Mouse (Mus musculus) adrenal gland, adult 18-20 months (tissue): ENCODE data around the gene Trim43a. TPM values are rescaled to one million over a fixed set of nuclear protein-coding genes. Genes with fewer than 3 reads are reported as not detected.
A peak's percentile ranks its signal among the peaks of the same experiment; 100 is the strongest.
"Not testable (repeated sequence)": the region's sequence is repeated elsewhere in the genome, so short reads cannot be mapped to it uniquely, and the experiment has no call there.

Experiments used
- DNase-seq, 2 experiments: peaks; one replicate each; pipeline ENCODE4 v3.0.0; 2021 to 2022; ENCODE audit warnings: low spot score in 2 of 2
- long read RNA-seq, 2 experiments: library from polyadenylated mRNA; stranded (forward); transcript quantifications; one replicate each; pipeline ENCODE4 v2.0.0; 2021
- total RNA-seq, 2 experiments: library from RNA; stranded (reverse); gene quantifications; 1 replicate in 1 of 2; 2 replicates in 1 of 2; pipeline ENCODE4 v1.2.3; 2021

Trim43a gene
- under 1 TPM; 0.38 to 0.40 TPM for total RNA-seq
- long read RNA-seq, experiment 1, result 0 reads
- long read RNA-seq, experiment 2, result 0 reads

DNA sequence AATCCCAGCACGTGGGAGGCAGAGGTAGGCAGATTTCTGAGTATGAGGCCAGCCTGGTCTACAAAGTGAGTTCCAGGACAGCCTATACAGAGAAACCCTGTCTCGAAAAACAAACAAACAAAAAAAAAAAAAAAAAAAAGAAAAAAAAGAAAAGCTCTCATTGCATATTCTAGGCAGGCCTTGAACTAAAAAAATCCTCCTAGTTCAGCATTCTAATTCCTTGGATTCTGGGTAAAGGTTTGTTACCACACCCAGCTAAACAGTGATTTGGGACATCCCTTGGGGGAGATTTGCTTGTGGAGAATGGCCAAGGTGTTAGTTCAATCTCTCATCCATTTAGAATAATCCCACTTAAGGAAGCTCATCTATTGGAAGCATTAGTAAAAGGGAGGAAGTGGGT lies at the start of gene Trim43a:
Gene Trim43a, plus strand, starts transcription at position 301 of the 400 bp plus-strand sequence.
- not testable (repeated sequence) for DNase-seq

DNA sequence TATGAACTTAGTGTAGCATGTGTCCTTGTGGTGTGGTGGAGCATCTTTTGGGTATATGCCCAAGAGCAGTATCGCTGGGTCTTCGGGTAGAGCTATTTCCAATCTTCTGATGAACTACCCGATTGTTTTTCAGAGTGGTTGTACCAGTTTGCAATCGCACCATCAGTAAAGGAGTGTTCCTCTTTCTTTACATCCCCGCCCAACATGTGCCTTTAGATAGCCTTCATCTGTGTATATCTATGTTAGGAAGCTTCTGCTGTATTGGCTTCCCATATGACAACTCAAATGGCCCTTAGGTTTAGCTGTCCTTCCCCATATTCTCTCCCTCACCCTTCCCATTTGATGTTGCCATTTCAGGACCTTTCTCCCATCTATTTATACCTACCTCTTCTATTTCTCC lies 46.6 kb upstream of the Trim43a start:
- no peak for DNase-seq

DNA sequence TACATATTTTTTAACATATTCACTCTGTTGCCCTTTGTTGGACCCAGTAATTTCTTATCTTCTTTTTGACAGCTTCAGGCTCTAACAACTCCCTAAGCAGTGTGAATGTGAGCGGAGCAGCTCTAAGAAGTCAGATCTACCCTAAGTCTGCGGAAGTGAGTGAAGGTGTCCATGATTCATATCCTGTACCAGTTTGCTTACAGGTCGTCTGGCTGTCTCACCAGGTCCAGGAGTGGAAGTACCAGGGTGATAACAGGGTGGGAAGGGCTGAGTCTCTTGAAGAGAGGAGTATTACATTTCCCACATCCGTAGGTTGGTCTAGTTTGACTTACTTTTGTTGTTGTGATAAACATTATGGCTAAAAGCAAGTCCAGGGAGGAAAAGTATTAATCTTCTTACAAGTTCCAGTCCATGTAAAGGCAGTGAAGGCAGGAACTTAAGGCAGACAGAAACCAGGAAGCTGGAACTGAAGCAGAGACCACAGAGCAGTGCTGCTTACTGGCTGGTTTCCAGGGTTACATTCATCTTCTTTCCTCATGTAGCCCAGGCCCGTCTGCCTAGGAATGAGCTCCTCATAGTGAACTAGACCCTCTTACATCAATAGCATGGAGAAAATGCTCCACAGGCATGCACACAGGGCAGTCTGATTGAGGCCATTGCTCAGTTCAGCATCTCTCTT lies 41.0 kb upstream of the Trim43a start:
- no peak for DNase-seq

DNA sequence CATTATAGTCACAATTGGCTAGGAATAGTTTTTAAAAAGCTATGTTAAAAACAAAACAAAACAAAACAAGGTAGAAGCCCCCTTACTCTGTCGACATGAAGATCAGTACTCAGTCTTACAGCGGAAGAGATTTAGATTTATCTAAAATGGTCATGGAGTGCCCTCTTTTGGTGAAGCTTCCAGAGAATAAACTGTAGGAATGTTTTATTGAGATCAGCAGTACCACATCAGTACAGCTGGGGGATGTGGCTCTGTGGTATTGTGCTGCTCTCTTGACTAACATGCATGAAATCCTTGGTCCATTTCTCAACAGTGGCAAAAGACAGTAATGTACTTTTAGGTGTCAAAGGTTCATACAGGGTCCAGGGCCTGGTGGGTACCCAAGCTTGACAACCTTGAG lies 37.9 kb upstream of the Trim43a start:
- DNase-seq, result no peak

DNA sequence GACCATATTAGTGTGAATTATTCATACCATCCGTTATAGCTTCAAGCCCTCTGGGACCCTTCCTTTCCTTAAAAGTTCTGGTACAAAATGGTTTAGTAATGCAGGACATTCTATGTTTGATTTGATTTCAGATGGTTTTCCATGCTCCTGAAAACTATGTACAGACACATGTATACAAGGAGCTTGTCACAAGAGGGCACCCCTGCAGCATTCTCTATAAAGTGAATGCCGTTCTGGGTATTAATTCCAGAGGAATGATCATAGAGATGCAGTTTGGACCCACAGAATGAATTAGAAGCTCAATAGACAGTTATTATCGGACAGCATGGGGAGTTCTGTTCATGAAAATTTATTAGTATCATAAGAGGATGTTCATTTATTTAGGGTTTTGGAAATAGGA lies 35.2 kb upstream of the Trim43a start:
- DNase-seq, result no peak

DNA sequence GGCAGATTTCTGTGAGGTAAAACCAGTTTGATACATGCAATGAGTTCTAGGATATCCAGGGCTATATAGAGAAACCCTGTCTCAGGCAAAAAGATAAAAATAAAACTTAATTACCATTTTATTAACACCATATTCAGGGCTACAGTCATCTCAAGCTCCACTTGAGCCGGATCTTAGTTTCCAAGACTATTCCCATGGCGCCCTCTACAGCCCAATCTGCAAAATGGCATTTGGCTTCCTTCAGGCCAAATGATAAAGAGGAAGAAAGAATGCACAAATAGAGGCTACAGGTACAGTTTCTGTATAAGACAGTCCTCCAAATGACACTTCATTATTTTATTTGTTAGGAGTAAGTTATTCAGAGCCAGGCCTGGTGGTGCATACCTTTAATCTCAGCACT lies 34.5 kb upstream of the Trim43a start:
- DNase-seq, result peak; percentile 47 to 53

DNA sequence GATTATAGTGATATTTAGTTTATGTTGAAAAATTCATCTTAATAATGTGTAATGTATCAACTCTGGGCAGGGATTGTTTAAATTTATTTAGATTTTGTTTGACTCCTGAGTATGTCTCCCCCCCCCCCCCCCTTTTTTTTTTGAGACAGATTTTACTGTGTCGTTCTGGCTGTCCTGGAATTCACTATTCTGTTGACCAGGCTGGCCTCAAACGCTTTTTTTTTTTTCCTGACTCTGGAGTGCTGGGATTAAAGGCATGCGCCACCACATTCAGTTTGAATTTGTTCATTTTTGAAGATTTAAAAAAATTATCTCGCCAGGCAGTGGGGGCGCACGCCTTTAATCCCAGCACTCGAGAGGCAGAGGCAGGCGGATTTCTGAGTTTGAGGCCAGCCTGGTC lies 34.0 kb upstream of the Trim43a start:
- no peak for DNase-seq

DNA sequence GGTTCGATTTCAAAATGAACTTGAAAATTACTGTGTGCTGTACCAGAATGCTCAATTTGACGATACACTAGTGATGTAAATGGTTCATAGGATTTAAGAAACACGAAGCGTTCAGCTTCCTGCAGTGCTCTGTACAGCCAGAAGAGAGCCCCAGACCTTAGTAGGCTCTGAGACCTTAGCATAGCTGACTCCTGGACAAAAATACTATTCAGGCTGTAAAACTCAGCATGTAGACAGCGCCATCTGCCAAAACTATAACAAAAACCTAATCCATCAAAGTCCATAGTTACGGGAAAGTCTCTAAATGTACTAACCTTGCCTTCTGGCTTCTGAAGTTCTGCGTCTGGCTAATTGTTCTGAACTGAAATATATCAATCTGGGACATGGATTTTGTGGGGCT lies 33.4 kb upstream of the Trim43a start:
- DNase-seq, result peak in 1 of 2 experiments; percentile 6

DNA sequence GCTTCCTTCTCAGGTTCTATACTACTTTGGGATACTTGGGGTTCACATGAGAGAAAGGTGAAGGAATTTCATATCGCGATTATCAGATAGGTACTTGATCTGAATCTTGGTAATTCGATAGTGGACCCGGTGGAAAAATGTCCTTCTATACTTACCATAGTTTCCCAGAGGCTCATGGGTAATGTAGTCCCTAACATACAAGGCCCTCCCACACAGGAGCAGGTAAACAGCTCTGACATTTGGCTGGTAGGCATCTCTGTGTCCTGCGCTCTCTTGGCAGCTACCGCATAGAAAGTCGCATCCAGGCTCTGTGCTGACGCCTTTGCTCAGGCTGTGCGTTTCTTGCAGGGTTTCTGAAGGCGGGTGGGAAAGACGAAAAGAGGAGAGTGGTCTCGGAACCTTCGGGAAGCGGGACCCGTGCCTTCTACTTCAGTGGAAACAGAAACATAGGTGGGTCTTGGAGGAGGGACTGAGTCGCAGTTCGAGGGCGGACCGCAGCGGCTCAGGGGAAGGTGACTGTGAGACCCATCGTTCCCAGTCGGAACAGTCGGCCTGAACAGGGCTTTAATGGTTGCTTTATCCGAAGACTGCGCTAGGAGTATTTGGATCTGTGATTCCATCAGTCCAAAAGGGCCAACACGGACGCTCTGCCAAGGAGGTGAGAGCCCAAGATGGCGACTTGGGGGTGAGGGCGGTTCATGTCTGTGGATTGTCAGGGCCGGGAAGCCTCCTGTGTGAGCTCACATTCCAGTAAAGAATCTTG lies 32.7 kb upstream of the Trim43a start, which contains the start of gene Zfp949:
Gene Zfp949, plus strand, starts transcription at position 170 of the 763 bp plus-strand sequence.
- peak; percentile 38 to 61 for DNase-seq

DNA sequence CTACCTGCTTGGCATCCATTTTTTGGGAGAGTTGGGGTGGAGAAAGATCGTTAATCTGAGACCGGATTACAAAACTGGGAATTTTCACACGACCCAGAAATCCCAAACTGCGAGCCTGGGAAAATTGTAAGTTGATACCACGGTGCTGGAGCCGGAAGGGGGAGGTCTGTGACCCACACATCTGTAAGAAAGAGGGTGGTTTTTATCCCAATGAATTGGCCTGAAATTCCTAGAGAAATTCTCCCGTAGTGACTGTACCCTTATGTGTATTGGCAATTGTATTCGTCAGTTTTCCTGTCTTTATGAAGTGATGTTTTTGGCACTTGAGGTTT lies 32.1 kb upstream of the Trim43a start:
- DNase-seq, result no peak

DNA sequence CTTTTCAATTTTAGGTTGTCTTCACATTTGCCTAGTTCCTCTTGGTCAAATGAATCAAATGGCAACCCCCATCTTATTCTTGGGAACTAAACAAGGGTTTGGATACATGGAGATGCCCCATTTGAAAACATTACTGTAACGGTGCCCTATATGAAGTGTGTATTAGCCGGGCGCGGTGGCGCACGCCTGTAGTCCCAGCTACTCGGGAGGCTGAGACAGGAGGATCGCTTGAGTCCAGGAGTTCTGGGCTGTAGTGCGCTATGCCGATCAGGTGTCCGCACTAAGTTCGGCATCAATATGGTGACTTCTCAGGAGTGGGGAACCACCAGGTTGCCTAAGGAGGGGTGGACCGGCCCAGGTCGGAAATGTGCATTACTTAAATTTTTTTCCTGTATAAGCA lies 27.6 kb upstream of the Trim43a start:
- no peak for DNase-seq

DNA sequence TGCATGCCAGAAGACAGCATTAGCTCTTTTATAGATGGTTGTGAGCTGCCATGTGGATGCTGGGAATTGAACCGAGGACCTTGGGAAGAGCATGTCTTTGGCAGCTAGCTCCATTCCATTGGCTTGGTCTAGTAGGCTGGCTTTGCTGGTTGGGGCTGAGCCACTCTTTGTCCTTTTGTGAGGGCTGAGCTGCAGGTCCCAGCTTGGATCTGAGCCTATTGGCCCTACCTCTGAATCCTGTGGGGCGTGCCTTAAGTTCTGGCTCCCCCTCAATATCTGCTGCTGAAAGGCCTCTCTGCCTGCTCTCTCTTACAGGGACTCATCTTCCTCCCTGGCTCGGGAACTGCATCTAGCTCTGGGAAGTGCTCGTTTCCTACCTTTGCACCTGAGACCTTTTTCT lies 22.5 kb upstream of the Trim43a start:
- DNase-seq, result no peak

DNA sequence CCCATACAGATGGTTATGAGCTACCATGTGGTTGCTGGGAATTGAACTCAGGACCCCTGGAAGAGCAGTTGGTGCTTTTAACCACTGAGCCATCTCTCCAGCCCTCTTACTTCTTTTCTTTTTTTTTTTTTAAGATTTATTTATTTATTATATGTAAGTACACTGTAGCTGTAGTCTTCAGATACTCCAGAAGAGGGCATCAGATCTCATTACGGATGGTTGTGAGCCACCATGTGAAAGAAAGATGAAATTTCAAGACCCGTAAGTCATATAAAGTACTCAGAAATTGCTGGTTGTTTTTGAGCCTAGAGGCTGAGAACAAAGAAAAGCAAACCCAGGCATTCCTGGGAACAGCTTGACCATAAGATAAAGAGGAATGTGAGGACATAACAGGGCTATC lies 19.2 kb upstream of the Trim43a start:
- not testable (repeated sequence) for DNase-seq

DNA sequence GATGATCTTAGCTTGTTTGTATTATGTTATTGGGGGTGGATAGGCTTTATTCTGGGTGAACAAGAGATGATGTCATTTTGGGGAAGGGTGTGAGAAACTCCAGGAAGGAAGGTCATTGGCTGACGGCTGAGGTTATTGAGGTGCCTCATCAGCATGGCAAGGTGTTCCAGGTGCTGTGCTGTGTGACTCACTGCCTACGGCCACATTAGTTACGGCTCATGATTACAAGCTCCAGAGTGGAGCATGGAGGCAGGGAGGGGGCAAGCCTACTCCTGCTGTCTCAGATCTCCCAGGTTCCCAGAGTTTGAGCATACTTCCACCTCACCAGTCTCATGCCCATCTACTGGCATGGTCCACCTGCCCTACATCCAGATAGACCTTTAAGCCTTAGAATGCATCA lies 10.2 kb upstream of the Trim43a start:
- not testable (repeated sequence) for DNase-seq

DNA sequence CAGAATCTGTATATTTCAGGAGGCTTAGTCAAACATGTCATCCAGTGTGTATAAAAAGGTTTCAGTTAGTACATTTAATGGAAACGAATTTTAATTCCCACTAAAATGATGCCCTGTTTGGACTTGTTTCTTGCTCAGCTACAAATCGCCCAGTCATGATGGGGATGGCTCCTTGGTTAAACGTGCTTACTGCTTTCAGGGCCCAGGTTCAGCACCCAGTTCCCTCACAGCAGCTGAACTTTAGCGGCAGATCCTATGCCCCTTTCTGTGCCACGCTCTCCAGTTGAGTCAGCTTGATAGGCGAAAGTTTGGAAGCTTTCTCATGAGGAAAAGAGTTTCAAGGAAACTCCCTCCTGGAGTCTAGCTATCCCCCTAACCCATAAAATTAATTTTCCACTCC lies 13.0 kb downstream of the Trim43a start:
- not testable (repeated sequence) for DNase-seq

DNA sequence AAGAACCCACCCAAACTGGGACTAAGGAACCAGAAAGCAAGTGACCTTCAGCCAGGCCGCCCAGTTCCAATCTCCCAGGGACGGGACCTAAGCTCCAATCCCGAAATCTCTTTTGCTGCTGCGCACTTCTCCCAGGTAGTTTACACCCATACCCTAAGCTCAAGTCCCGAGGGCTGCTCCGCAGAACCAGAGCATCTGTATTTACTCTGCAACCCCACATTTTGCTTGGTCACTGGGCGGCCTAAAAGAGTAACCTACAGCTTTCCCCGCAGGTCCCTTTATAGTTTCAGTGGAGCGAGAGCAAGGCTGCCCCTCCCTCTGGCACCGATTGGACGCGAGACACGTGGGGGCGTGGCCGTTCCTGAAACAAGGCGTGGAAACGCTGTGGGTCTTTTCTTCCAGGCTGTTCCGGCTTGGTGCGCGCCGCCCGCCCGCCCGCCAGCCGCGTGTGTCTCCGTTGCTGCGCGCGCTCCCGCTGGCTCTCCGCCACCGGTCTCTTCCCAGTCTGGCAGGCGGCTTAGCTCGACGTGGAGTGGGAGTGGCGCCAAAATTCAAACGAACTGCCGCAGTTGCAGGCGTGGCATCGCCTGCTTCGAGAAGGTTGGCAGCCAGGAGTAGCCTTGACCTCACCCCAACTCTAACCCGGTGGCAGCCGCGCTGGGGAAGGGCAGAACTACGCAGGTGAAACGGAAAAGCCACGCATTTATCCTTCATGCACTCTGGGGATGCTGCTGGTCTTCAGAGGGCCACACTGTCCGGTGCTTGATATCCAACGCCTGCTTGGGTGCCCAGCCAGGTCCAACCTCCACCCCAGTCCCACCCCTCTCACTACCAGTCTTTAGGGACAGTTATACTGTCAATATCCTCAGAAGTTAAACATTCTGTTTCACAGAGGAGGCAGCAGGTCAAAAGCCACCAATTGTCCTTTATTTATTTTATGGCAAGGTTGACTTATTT lies 18.8 kb downstream of the Trim43a start:
- peak; percentile 100 for DNase-seq

DNA sequence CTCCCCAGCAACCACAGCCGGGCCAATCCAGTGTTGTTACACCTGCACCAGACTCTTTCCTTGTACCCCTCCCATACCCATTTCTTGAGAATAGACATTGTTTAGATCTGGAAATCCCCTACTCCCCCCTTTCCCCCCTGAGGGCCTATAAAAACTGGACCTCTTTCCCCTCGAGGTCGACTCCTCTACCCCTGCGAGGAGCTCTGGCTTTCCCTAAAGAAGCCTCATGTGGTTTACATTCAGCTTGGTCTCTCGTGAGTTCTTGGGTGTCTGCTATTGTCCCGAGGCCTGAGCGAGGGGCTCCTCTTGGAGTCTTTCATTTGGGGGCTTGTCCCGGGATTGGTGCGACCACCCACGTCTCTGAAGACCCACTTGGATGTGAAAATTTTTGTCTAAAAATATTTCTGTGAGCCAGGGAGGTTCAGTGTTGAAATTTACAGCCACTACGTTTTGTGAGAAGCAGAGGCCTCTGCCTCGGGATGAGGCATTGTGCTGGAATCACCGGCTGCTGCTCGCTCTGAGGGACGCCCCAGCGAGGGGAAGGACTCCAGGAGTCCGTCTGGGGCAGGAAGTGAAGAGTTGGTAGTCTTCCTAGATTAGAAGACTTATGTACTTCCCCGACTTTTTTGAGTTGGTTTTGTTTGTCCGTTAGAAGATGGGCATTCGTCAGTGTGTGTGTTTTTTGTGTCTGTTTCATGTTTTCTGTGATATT lies 45.3 kb downstream of the Trim43a start:
- DNase-seq, result not testable (repeated sequence)

DNA sequence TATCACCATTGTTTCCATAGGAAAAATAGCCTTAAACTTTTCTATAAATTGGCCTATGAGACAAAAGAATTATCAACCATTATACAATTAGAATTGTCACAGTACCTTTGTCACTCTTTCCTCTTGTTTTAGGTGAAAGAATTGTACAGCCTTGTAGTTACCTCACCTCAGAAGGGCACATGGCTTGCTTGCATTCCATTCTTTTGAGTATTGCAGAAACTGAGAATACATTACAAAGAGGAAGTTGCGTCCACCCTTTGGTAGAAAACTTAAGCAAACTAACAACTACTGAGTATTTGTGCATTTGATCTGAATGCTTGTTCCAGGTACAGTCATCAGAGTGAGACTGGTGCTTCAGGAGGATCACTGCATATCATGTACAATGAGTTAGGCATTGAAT lies 57.4 kb downstream of the Trim43a start:
- not testable (repeated sequence) for DNase-seq
